Mouse (Mus musculus): ENCODE measurements around the gene Hsdl2. TPM values are rescaled to one million over a fixed set of nuclear protein-coding genes. Genes with fewer than 3 reads are reported as not detected.
A peak's percentile ranks its signal among the peaks of the same experiment; 100 is the strongest.

Hsdl2 gene
- total RNA-seq, 2 experiments from 2014 or later, result 21.8 to 22.7 TPM

DNA sequence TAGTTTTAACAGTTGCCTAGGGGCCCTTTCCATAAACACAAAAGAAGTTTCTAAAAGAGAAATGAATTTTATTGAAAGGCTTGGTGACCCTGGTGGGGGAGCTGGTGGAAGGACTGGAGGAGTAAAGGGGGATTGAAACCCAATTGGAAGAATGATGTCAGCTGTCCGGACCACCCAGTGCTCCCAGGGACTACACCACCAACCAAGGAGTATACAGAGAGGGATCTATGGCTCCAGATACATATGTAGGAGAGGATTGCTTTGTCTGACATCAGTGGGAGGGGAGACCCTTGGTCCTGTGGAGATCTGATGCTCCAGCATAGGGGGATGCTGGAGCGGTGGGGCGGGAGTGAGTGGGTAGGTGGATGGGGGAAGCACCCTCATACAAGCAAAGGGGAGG, 24.1 kb downstream of the Hsdl2 start:
- intact Hi-C loops (cut with DNase I), result no loop called here
- no peak for DNase-seq (ENCODE audit: extremely low spot score in 1 of 2, low spot score in 2 of 2)

DNA sequence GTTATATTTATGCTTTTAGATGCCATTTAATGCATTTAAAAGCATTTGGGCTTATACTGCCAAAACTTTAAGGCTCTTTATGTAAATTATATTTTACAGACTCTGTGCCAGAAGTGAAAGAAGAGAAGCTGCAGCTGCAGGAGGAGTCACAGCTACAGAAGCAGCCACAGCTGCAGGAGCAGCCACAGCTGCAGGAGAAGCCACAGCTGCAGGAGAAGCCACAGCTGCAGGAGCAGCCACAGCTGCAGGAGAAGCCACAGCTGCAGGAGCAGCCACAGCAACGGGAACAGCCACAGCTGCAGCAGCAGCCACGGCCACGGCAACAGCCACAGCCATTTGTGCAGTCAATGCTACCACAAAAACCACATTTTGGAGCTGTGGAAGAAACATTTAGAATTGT, 29.0 kb downstream of the Hsdl2 start:
- DNase-seq (ENCODE audit: extremely low spot score in 1 of 2, low spot score in 2 of 2), result no peak
- intact Hi-C loops (cut with DNase I), result no loop called here

DNA sequence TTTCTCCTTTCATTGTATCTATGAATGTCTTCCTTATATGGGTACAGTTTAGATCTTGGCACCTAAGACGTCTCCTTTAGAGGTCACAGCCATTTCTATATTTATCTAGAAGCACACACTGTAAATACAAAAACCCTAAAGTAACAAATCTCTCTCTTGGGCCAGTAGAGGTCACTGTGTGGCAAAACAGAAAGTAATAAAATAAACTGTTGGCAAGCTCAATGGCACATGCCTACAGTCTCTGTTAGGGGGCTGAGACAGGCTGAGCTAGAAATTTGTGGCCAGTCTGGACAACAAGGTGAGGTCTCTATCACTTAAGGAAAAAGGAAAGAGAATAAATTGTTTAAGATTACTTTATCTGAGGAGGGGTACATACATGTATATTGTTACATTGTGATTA, 33.6 kb downstream of the Hsdl2 start:
- intact Hi-C loops (cut with DNase I), result no loop called here
- no peak for DNase-seq (ENCODE audit: extremely low spot score in 1 of 2, low spot score in 2 of 2)

DNA sequence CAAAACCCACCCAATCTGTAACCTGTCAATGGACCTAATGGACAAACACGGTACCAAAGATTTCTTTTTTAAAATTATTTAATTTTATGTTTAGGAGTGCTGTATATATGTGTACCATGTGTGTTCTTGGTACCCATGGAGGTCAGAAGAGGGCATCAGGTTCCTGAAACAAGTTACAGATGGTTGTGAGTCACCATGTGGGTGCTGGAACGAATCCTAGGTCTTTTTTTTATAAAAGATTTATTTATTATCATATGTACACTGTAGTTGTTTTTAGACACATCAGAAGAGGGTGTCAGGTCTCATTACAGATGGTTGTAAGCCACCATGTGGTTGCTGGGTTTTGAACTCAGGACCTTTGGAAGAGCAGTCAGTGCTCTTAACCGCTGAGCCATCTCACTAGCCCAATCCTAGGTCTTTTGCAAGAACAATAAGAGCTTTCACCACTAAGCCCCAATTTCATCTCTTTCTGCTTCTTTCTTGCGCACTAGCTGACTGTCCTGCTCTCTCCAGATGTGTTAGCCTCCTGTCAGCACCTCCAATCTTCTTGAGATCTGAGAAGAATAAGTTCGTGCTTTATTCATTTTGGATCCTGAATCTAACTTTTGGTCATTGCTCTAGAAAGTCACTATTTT, 38.4 kb downstream of the Hsdl2 start:
- intact Hi-C loops (cut with DNase I), result loop anchor here (10.0 kb wide), 1 partner anchor 255 kb away; no protein-coding TSS in a partner anchor
- DNase-seq (ENCODE audit: extremely low spot score in 1 of 2, low spot score in 2 of 2), result no peak

DNA sequence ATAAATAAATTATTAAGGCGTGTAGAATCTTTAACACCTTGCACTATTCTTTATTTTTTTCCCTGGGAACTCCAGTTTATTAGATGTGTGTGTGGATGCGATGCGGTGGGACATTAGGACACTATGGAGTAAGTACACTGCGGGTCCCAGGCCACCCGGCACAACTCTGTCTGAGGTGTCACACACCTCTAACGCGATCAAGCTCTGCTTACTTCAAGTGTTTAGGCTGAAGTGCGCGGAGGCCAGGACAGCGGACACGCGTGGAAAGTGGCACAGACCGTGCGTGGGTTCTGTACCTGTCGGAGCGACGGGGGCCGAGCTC, 44.3 kb downstream of the Hsdl2 start:
- no peak for DNase-seq (ENCODE audit: extremely low spot score in 1 of 2, low spot score in 2 of 2)
- intact Hi-C loops (cut with DNase I), result loop anchor here (5.0 to 10.0 kb wide), 3 partner anchors 132 to 249 kb away; no protein-coding TSS in a partner anchor

DNA sequence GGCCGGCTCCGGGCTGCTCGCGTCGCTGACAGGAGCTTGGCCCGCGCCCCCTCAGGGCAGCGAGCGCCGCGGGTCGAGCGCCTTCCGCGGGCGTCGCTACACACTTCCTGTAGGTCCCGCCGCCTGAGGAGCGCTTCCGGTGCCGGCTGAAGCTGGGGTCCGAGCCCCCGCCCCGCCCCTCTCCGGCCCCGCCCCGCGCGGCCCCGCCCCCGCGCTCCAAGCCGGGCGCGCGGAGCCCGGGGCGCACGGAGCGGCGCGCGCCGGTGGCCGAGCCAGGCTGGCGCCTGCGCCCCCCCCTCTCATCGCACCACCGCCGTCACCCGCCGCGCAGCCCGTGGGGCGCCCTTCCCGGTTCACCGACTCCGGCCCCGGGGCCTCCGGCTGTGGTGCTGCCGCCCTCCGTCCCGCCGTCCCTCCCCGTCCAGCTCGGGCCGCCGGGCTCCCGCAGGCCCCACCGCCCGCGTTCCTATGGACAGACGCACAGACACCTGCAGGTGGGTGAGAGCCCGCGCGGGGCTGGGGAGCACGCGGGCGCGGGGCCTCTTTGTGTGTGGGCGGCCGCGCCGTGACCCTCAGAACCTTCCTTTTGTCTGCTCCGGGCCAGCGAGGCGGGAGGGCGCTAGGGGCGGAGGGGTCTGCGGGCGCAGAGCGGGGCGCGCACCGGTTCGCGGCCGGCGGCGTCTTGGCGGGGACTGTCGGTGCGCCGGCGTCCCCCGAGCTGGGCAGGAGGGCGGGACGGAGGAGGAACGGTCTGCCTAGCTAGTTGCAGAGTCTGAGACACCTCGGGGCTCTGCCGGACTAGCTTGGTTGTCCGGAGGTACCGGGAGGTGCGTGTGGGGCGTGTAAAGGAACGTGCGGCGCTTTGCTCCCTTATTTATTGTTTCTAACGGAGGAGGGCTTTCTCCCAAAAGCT, 44.9 kb downstream of the Hsdl2 start, which contains the start of gene E130308A19Rik:
TSS of gene E130308A19Rik (plus strand) at position 214 of the 913 bp plus-strand sequence.
- peak; percentile 35 to 89 for DNase-seq (ENCODE audit: extremely low spot score in 1 of 2, low spot score in 2 of 2)
- intact Hi-C loops (cut with DNase I), result loop anchor here (2.0 to 10.0 kb wide), 4 partner anchors 47 to 249 kb away; no protein-coding TSS in a partner anchor

DNA sequence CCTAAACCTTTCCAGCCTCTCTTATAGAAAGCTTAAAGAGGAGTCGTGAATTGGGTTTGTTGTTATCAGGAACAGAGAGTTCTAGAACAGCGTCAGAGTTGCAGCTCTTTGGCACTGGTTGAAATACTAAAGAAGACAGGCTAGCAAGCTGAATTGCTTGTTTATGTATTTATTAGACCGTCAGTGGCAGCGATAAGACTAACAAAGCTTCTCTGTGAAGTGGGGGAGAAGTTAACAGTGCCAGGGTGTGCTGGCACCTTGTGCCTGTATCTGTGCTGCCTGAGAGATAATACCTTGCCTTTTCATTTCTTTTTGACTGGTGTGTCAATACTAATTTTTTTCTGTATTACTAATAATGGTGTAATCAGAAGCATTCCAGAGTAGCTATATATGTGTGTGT, 46.9 kb downstream of the Hsdl2 start:
- intact Hi-C loops (cut with DNase I), result loop anchor here (5.0 to 10.0 kb wide), 3 partner anchors 129 to 247 kb away; no protein-coding TSS in a partner anchor
- DNase-seq (ENCODE audit: extremely low spot score in 1 of 2, low spot score in 2 of 2), result no peak

DNA sequence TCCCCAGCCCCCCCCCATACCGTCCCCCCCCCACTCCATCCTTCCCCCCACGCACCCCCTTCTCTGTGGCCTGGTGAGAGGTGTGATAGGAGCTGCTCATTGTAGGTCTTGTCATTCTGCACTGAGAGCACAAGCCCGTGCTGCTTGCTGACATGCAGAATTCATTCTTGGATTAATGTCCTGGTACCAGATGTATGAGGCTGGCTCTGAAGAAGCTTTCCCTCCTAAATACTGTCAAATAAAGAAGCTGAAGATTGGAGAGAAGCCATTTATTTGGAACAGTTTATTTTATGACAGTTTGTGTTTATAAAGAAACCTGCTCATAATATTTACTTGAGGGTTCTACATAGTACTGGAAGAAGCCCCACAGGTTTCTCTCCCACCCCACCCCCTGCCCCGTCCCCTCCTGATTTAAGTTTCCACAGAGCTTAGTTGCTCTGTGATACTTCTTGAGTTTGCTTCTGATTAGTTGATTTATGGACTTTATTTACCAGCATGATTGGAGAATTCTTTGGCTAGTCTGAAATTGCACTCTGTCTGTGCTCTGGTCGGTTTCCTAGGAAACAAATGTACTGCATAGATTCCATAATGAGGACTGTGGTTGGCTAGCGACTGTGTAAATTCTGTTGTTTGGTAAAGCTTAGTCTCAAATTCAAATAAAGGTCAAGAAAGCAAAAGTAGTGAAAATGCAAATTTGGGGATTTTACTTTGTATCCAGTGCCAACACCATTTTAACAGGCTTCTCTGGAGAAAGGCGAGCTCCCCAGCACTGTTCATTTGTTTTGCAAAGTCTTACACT, 47.9 kb downstream of the Hsdl2 start:
- intact Hi-C loops (cut with DNase I), result loop anchor here (5.0 to 10.0 kb wide), 3 partner anchors 128 to 246 kb away; no protein-coding TSS in a partner anchor
- DNase-seq (ENCODE audit: extremely low spot score in 1 of 2, low spot score in 2 of 2), result peak in 1 of 2 experiments; percentile 5

DNA sequence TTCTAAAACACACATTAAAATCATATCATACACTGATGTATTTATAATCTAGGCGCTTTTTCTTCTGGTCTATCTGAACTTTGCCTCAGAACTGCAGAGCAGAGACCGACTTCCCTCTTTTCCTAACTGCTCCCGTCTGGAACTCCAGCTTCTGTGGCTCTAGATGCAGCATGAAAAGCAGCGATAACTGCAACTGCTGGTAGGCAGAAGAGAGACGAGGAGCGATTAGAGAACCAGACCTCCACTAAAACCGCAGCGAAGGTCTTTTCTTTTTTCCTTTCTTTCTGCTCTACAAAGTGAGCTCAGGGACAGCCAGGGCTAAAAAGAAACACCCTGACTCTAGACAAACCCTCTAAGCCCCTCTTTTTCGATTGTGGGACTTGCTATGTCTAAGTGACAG, 48.8 kb downstream of the Hsdl2 start:
- DNase-seq (ENCODE audit: extremely low spot score in 1 of 2, low spot score in 2 of 2), result no peak
- intact Hi-C loops (cut with DNase I), result no loop called here

DNA sequence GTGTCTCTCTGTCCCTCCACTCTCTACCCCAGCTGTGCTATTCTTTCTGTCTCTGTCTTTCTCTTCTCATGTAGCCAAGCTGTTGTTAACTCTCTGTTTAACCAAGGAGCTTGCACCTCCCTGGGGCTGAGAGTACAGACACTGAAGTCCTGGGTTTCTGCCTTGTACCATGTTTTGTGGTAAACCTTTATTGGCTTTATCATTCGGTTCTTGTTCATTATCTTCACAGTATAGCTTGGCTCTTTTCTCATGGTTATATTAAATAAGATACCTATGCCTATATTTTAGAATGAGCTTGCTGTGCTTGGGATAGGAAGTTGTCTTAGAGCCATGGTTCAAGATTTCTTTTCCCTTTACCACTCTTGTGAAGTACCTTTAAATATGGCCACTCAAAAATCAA, 53.2 kb downstream of the Hsdl2 start:
- intact Hi-C loops (cut with DNase I), result no loop called here
- no peak for DNase-seq (ENCODE audit: extremely low spot score in 1 of 2, low spot score in 2 of 2)

DNA sequence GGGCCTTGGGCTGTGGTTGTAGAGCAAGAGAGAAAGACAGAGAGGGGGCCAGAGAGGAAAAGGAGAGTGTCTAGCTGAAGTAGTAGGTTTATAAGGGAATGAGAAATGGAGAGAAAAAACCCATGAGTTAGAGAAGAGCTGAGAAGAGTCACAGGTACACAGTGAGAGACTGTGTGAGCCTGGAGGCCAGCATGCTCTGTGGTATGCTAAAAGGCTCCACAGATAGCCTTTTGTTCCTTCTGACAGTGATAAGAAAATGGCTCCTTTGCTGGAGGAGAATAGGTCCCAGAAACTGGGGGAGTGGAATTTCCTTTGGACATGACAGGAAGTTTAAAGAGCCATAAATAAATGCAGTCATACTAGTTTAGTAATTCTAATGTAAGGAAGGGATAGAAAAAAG, 57.8 kb downstream of the Hsdl2 start:
- intact Hi-C loops (cut with DNase I), result no loop called here
- DNase-seq (ENCODE audit: extremely low spot score in 1 of 2, low spot score in 2 of 2), result no peak

DNA sequence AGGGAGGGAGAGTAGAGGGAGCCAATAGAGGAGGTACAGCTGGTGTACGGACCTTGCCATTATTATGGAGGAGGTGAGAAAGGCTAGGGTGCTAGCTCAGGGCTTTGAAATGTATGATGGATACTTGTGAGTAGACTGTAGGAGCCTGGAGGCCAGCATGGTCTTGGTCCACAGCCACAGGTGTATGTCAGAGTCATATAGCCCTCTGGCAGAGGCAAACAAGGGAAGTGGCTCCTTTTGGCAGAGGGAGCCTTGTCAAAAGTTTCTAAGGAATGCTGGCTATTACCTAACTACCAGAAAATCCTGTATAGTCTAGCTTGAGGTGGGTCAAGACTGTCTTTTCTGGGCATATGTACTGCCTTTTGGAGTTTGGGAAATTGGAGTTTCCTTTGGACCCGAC, 59.4 kb downstream of the Hsdl2 start:
- DNase-seq (ENCODE audit: extremely low spot score in 1 of 2, low spot score in 2 of 2), result no peak
- intact Hi-C loops (cut with DNase I), result no loop called here

DNA sequence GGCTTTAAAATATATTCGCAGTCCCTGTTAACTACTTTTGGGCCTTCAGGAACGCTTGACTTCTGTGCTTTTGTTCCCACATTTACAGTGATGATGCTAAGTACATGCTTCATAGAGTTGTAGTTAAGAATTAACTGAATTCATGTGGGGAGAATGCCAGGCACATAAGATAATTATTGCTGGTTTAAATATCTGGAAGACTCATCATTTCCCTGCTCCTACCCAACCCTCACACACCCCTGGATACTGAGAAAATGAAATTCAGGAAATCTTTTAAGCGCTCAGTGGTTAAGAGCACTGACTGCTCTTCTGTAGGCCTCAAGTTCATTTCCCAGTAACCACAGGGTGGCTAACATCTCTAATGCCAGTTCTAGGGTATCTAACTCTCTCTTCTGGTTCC, 60.7 kb downstream of the Hsdl2 start:
- intact Hi-C loops (cut with DNase I), result no loop called here
- no peak for DNase-seq (ENCODE audit: extremely low spot score in 1 of 2, low spot score in 2 of 2)

DNA sequence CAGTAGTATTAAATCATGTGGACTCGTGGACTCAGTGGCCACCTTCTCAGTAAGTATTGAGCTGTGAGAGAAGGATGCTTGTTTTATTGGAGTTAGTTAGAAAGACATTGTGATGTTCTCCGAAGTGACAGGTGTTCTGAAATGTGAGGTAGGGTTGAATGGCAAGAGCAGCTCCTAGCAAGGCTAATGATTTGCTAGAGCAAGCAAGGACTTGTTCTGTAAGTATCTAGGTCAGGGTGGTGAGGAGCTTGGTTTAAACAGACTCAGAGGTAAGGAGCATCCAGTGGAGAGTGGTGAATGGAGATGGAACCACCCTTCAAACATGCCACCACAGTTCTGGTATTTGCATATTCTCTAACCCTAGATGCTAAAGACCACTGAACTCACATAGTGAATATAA, 61.3 kb downstream of the Hsdl2 start:
- no peak for DNase-seq (ENCODE audit: extremely low spot score in 1 of 2, low spot score in 2 of 2)
- intact Hi-C loops (cut with DNase I), result no loop called here

DNA sequence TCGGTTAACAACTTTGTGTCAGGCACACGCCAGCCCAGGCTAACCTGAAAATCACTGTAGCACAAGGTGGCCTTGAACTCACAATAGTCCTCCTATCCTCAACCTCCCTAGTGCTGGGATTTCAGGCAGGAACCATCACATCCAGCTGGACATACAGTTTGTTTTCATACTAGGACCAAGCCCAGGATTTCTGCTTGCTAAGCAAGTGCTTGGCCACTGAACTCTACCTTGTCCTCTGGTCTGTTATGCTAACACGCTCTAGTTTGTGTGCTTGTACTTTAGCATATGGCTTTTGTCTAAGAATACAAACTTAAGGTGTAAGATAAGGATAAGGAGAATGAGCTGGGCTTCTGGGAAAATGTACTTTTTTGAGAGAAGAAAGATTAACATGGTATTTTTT, 63.1 kb downstream of the Hsdl2 start:
- no peak for DNase-seq (ENCODE audit: extremely low spot score in 1 of 2, low spot score in 2 of 2)
- intact Hi-C loops (cut with DNase I), result no loop called here

DNA sequence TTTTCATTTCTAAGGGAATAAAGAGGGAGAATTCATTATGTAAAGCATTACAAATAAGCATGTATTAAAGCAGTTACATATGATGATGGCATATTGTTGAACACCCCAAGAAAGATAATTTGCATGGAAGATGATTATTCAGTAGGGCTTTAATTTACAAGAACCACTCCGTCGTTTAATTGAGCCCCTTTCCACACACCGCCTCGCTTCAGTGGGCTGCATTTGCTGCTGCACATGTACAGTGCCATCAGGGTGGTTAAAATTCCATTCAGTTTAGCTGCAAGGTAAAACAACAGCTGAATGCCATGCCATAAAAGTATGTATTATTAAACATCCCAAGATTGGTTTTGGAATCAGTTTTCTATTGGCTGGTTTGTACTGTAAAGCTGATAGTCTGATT, 63.6 kb downstream of the Hsdl2 start:
- intact Hi-C loops (cut with DNase I), result no loop called here
- no peak for DNase-seq (ENCODE audit: extremely low spot score in 1 of 2, low spot score in 2 of 2)

DNA sequence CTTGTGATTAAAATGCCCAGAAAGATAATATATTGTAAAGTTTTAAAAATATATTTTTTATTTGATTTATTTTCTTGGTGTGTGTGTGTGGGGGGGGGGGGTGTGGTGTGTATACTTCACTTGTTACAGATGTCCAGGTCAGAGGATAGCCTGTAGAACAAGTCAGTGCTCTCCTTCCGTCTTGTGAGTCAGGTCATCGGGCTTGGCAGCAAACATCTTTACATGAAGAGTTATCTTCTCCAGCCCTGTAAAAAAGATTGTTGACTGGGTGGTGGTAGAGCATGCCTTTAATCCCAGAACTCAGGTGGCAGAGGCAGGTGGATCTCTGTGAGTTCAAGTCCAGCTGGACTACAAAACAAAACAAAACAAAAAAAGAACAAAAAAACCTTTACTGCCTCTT, 64.2 kb downstream of the Hsdl2 start:
- intact Hi-C loops (cut with DNase I), result no loop called here

DNA sequence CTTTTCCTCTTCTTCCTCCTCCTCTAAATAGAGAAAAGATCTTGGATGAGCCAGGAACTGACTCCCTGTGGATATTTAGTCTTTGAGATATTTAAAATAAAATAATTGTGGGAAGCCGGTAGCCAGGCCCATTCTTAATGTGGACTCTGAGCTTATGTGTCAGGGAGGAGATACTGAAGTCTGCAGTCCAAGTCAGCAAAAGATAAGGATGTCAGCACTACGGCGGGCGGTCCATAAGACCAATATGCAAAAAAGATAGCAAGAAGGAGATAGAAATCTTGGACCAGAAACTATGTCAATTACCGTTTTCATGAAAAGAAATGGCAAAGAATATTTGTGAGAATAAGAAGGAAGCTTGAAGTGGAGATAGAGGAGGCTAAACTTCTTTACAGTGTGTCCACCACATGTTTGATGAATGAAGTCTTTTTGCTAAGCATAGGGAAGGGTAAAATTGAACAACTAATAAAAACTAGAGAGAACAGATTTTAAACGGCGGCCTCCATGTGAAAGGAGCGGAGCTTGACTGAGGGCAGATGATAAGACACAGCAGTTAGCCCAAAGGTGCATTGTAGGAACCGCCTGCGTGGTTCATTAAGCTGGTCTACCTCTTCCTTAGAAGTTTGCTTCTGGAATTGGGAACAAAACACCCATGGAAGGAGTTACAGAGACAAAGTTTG, 64.8 kb downstream of the Hsdl2 start:
- intact Hi-C loops (cut with DNase I), result no loop called here
- DNase-seq (ENCODE audit: extremely low spot score in 1 of 2, low spot score in 2 of 2), result no peak

More for the DNA sequence above, 64.2 kb downstream of the Hsdl2 start:
- no peak for DNase-seq (ENCODE audit: extremely low spot score in 1 of 2, low spot score in 2 of 2)

DNA sequence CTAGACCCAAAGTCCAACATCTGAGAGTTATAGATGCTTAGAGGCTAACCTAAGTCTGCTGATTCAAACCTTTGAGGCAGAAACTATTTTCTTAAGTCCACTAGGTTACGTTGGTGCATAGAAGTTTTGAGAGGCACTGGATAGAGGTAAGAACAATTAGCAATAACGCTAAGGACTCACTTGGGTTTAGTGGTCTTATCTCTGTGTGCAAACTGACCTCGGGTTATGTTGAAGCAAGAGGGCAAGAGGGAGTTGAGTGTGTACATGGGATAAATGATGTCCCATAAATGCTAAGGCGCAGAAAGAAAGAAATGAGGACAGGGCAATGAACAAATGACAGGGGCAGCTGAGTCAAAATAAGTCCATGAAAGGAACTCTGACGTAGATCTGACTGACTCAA, 67.8 kb downstream of the Hsdl2 start:
- intact Hi-C loops (cut with DNase I), result no loop called here
- no peak for DNase-seq (ENCODE audit: extremely low spot score in 1 of 2, low spot score in 2 of 2)

All from left cerebral cortex, postnatal 10 days (tissue).